Mouse (Mus musculus) activated CD4-positive, CD25-positive, alpha-beta regulatory T cell (primary cell): Measurements from ENCODE around the gene Msgn1. TPM values are rescaled to one million over a fixed set of nuclear protein-coding genes. Genes with fewer than 3 reads are reported as not detected.

Experiments used
- polyA plus RNA-seq, 2 experiments: library from polyadenylated mRNA; unstranded; fragments of 100-300 nt; shearing (Covaris generic); gene quantifications; one replicate each; pipeline ENCODE4 v1.2.1; 2017

The Msgn1 gene
- under 1 TPM; 0.39 to 0.63 TPM for polyA plus RNA-seq

DNA sequence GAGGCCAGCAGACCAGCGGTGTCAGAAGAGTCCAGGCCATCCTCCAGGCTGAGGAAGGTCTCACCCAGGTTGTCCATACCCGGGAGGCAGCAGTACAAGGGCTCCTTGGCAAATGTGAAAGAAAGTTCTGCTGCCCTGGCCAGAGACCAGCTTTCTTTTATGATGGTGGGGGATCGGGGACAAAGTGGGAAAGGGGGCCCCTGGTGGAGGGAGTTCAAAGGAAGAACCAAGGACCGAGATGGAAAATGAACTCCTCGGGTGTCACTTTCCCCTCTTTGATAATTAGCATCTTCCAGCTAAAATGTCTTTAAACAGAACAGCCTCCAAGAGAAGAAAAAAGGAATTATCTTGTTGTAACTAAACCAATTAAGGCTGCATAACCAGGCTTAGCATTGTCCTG, at the start of gene Msgn1:
Gene Msgn1 (minus strand): TSS at position 101 of the 400 bp plus-strand sequence.

Other genes with a start within 250 kb of the Msgn1 start
- gene Kcns3, start 57.9 kb downstream of the Msgn1 start, polyA plus RNA-seq: not detected
- 1 to 10 TPM; 3.4 to 3.5 TPM for gene Gen1, start 56.8 kb upstream of the Msgn1 start, polyA plus RNA-seq
- 100 to 1,000 TPM; 169 to 189 TPM for gene Smc6, start 56.9 kb upstream of the Msgn1 start, polyA plus RNA-seq
- gene Vsnl1, start 227.6 kb upstream of the Msgn1 start, polyA plus RNA-seq: not detected
- under 1 TPM in 1 of 2 experiments, not detected in 1; 0.16 TPM for gene Rad51ap2, start 247.1 kb upstream of the Msgn1 start, polyA plus RNA-seq